Mouse (Mus musculus) heart, embryonic 11.5 days (tissue): ENCODE data around the gene Slc6a16. TPM values are rescaled to one million over a fixed set of nuclear protein-coding genes. Genes with fewer than 3 reads are reported as not detected.

Experiments used
- ATAC-seq: fragments of 200-750 bp; cut with Nextera tagmentation; replicated peaks from 2 replicates; pipeline ENCODE4 v1.8.0; 2017; ENCODE audit warnings: moderate library complexity; ENCODE audit not compliant: insufficient number of reproducible peaks, low FRiP score, low TSS enrichment
- H3K27ac ChIP-seq: fragments of 300-500 bp; sonication (generic); 2 replicates; pipeline ENCODE4 v1.5.1; 2014; ENCODE audit warnings: mild to moderate bottlenecking, low read depth, low read length
- H3K27me3 ChIP-seq: fragments of 300-500 bp; sonication (generic); 2 replicates; pipeline ENCODE4 v1.6.1; 2014; ENCODE audit warnings: mild to moderate bottlenecking, low read length, mixed read lengths; ENCODE audit not compliant: control insufficient read depth, insufficient read depth
- H3K36me3 ChIP-seq: fragments of 300-500 bp; sonication (generic); 2 replicates; pipeline ENCODE4 v1.6.1; 2014; ENCODE audit warnings: mild to moderate bottlenecking, low read length, moderate library complexity, mixed read lengths; ENCODE audit not compliant: control insufficient read depth, insufficient read depth
- H3K4me1 ChIP-seq: fragments of 300-500 bp; sonication (generic); 2 replicates; pipeline ENCODE4 v1.6.1; 2014; ENCODE audit warnings: low read length; ENCODE audit not compliant: control insufficient read depth, insufficient read depth
- H3K4me2 ChIP-seq: fragments of 300-500 bp; sonication (generic); 2 replicates; pipeline ENCODE4 v1.6.1; 2014; ENCODE audit warnings: mild to moderate bottlenecking, moderate library complexity
- H3K4me3 ChIP-seq: fragments of 300-500 bp; sonication (generic); 2 replicates; pipeline ENCODE4 v1.5.1; 2014; ENCODE audit warnings: low read depth, low read length
- H3K9ac ChIP-seq: fragments of 300-500 bp; sonication (generic); 2 replicates; pipeline ENCODE4 v1.6.1; 2014; ENCODE audit warnings: mild to moderate bottlenecking, low read depth, low read length, moderate library complexity
- H3K9me3 ChIP-seq: fragments of 300-500 bp; sonication (generic); replicated peaks from 2 replicates; pipeline ENCODE4 v1.6.1; 2016; ENCODE audit warnings: low read length; ENCODE audit not compliant: control insufficient read depth
- WGBS: fragments of 180-500 bp; shearing (Covaris S2); extraction: QIAGEN DNeasy Blood & Tissue Kit; methylation state at CpG from one replicate; pipeline ENCODE4 v1.1.7; 2014; ENCODE audit not compliant: insufficient replicate concordance; 5-methylcytosine and 5-hydroxymethylcytosine counted together
- polyA plus RNA-seq: library from polyadenylated mRNA; unstranded; fragments of >200 nt; fragmentation: Nextera tagmentation; extraction: Ambion mirVana; gene quantifications from 2 replicates; pipeline ENCODE4 v1.2.1, GENCODE M21; 2014

Gene Slc6a16
- polyA plus RNA-seq, 1 experiment from 2014 or later, result 0.47 TPM

- WGBS, result 71% methylated on average over 4 of the region's 4 CpGs
- peaks cover 13% of the 10 kb centered on the region for H3K4me1 ChIP-seq
- no peak overlapping the region for H3K27ac ChIP-seq
- no peak overlapping the region for H3K4me2 ChIP-seq
- H3K9me3 ChIP-seq, result no peaks in the 10 kb centered on the region
- H3K36me3 ChIP-seq, result no peaks in the 10 kb centered on the region
- H3K9ac ChIP-seq, result no peak overlapping the region
- no peak overlapping the region for H3K4me3 ChIP-seq
- H3K27me3 ChIP-seq, result peaks cover 21% of the 10 kb centered on the region
- no peak for ATAC-seq
These were observed 44.7 kb upstream of the Slc6a16 start for GRCm38 (mm10) chr7:45196176-45196535.

- Histone ChIP-seq H3K4me1 (peaks cover 8% of the 10 kb centered on the region), H3K27ac (no peak overlapping the region), H3K4me2 (no peak overlapping the region), H3K36me3 (no peaks in the 10 kb centered on the region), H3K4me3 (no peak overlapping the region), H3K9me3 (no peaks in the 10 kb centered on the region), H3K27me3 (peaks cover 21% of the 10 kb centered on the region), H3K9ac (no peak overlapping the region)
- 57% methylated on average over 5 of the region's 5 CpGs for WGBS
- no peak for ATAC-seq
These were observed 43.9 kb upstream of the Slc6a16 start for GRCm38 (mm10) chr7:45196994-45197393.

GRCm38 (mm10) chr7:45198435-45198834 is 42.5 kb upstream of the Slc6a16 start:
- no peak for ATAC-seq
- Histone ChIP-seq H3K36me3 (no peaks in the 10 kb centered on the region), H3K9me3 (no peaks in the 10 kb centered on the region), H3K27ac (no peak overlapping the region), H3K9ac (no peak overlapping the region), H3K4me3 (no peak overlapping the region), H3K4me1 (peaks cover 12% of the 10 kb centered on the region), H3K4me2 (no peak overlapping the region), H3K27me3 (peaks cover 14% of the 10 kb centered on the region)
- WGBS, result 9% methylated on average over 5 of the region's 5 CpGs

GRCm38 (mm10) chr7:45198961-45199360 is 41.9 kb upstream of the Slc6a16 start:
- ATAC-seq, result no peak
- Histone ChIP-seq H3K9me3 (no peaks in the 10 kb centered on the region), H3K4me2 (no peak overlapping the region), H3K36me3 (no peaks in the 10 kb centered on the region), H3K27ac (no peak overlapping the region), H3K4me1 (peaks cover 12% of the 10 kb centered on the region), H3K4me3 (no peak overlapping the region), H3K9ac (no peak overlapping the region), H3K27me3 (peaks cover 11% of the 10 kb centered on the region)
- WGBS, result 71% methylated on average over 11 of the region's 11 CpGs

GRCm38 (mm10) chr7:45202654-45203053 is 38.2 kb upstream of the Slc6a16 start:
- 0 out of 2 replicates have a peak, but pooled peaks cover 4% of the 10 kb centered on the region for H3K27me3 ChIP-seq
- H3K9ac ChIP-seq, result no peak overlapping the region
- H3K27ac ChIP-seq, result 0 out of 2 replicates have a peak overlapping the region, but pooled peaks have one; percentile 29

GRCm38 (mm10) chr7:45204380-45205143 is 36.3 kb upstream of the Slc6a16 start, which contains the start of gene Ccdc155:
Ccdc155 (minus strand) TSS chr7:45204892.
- H3K36me3 ChIP-seq, result no peaks in the 10 kb centered on the region
- 8% methylated on average over 44 of the region's 44 CpGs for WGBS
- peak; percentile 86; the same call in 1 of the 2 replicates for ATAC-seq
- peak within 1 kb of the TSS; percentile 43 for H3K4me3 ChIP-seq
- H3K4me2 ChIP-seq, result peak within 1 kb of the TSS; percentile 65
- H3K27me3 ChIP-seq, result 0 out of 2 replicates have a peak, but pooled peaks cover 4% of the 10 kb centered on the region
- H3K4me1 ChIP-seq, result 0 out of 2 replicates have a peak, but pooled peaks cover 6% of the 10 kb centered on the region
- no peaks in the 10 kb centered on the region for H3K9me3 ChIP-seq
- H3K9ac ChIP-seq, result 0 out of 2 replicates have a peak within 1 kb of the TSS, but pooled peaks have one; percentile 44
- no peak within 1 kb of the TSS for H3K27ac ChIP-seq

More at GRCm38 (mm10) chr7:45202654-45203053, 38.2 kb upstream of the Slc6a16 start:
- no peaks in the 10 kb centered on the region for H3K9me3 ChIP-seq
- WGBS, result 23% methylated on average over 10 of the region's 10 CpGs
- no peak for ATAC-seq
- no peak overlapping the region for H3K4me2 ChIP-seq
- no peak overlapping the region for H3K4me3 ChIP-seq
- H3K36me3 ChIP-seq, result no peaks in the 10 kb centered on the region
- 0 out of 2 replicates have a peak, but pooled peaks cover 6% of the 10 kb centered on the region for H3K4me1 ChIP-seq

- H3K27ac ChIP-seq, result no peak overlapping the region
- 73% methylated on average over 6 of the region's 6 CpGs for WGBS
- H3K27me3 ChIP-seq, result peaks cover 15% of the 10 kb centered on the region
- no peak for ATAC-seq
- no peak overlapping the region for H3K4me2 ChIP-seq
- no peaks in the 10 kb centered on the region for H3K36me3 ChIP-seq
- H3K4me3 ChIP-seq, result no peak overlapping the region
- no peak overlapping the region for H3K9ac ChIP-seq
- H3K4me1 ChIP-seq, result peaks cover 9% of the 10 kb centered on the region
- H3K9me3 ChIP-seq, result no peaks in the 10 kb centered on the region
These were observed 32.6 kb upstream of the Slc6a16 start for GRCm38 (mm10) chr7:45208260-45208659.

- Histone ChIP-seq H3K9me3 (no peaks in the 10 kb centered on the region), H3K9ac (no peak overlapping the region), H3K27ac (no peak overlapping the region), H3K4me2 (peak overlapping the region; percentile 52), H3K4me3 (no peak overlapping the region), H3K27me3 (peaks cover 15% of the 10 kb centered on the region), H3K4me1 (peaks cover 9% of the 10 kb centered on the region), H3K36me3 (no peaks in the 10 kb centered on the region)
- 42% methylated on average over 10 of the region's 10 CpGs for WGBS
- no peak for ATAC-seq
These were observed 29.8 kb upstream of the Slc6a16 start for GRCm38 (mm10) chr7:45211070-45211469.
